Mouse (Mus musculus) kidney, postnatal 14 days (tissue): ENCODE results near the gene Actr3b.
"Not testable (repeated sequence)": the region's sequence is repeated elsewhere in the genome, so short reads cannot be mapped to it uniquely, and the experiment has no call there.

ENCODE experiments used
- DNase-seq: peaks from one replicate; pipeline ENCODE4 v3.0.0; 2022; ENCODE audit warnings: mixed read lengths

The Actr3b gene

GRCm38 (mm10) chr5:25791570-25791969, 31.8 kb downstream of the Actr3b start:
- DNase-seq, result no peak

GRCm38 (mm10) chr5:25797776-25798175, 38.0 kb downstream of the Actr3b start:
- DNase-seq, result no peak

- DNase-seq, result no peak
Measured at GRCm38 (mm10) chr5:25800929-25801328, 41.1 kb downstream of the Actr3b start.

DNA sequence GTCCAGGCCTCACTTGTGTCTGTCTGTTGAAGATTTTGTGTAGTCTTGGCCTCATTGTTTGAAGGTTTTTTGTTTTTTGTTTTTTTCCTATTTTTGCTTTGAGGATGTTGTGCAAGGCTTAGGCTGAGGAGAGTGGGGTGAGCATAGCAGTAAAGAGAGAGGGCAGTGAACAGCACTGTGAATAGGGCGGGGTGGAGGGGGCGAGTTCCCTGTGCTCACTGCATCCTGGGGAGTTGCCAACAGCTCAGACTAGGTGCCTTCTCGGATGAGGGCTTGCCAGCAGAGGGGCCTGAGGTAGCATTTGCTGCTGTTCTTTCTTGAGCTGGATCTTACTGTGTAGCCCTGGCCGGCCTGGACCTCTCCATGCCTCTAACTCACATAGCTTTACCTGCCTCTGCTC, 41.9 kb downstream of the Actr3b start:
- DNase-seq, result no peak

GRCm38 (mm10) chr5:25804569-25804968, 44.8 kb downstream of the Actr3b start:
- no peak for DNase-seq

- DNase-seq, result no peak
Measured at GRCm38 (mm10) chr5:25812922-25813321, 53.1 kb downstream of the Actr3b start.

DNA sequence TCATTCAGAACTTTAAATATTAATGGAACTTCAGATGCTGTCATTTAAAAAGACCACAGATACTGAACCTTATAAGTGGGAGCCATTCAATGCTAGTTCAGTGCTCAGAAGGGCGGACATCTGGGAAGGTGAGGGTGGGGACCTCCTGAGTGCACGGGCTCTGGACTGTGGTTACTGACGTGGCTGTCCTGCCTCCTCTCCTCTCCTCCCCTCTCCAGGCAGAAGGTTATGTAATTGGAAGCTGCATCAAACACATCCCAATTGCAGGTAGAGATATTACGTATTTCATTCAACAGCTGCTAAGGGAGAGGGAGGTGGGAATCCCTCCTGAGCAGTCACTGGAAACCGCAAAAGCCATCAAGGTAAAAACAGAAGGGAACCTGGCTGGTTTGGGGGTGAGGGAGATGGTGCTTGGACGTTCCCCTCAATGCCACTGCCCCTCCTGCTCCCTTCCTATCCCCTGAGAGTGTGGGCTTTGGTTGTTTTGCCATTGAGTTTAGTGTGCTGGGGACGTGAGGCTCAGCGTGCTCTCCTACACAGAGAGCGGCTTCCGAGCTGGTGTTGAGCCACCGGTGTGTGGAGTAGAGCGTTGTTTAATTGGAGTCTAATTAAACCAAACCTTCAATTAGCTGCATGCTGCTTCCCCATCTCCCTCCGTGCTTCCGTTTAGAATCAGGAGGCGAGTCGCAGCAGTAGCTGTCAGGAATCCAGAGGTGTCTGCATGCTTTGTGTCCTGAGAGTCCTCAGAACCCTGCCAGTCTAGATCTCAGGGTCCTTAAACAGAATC, 69.7 kb downstream of the Actr3b start:
- no peak for DNase-seq

DNA sequence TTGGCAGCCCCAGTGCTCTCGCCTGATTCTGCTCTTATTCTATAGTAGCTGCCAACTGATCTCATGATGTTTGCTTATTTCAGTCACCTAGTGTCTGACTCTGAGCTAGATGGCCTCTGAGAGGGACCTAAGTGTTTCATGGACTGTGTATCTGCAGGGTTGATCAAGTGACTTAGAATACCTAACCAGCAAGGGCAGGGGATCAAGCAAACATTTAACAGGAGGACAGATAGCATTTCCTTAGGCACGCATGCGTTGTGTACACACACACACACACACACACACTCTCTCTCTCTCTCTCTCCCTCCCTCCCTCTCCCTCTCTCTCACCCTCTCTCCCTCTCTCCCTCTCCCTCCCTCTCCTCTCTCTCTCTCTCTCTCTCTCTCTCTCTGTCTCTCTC, 71.0 kb downstream of the Actr3b start:
- DNase-seq, result no peak

- peak; percentile 57 for DNase-seq
Measured at GRCm38 (mm10) chr5:25831624-25832023, 71.8 kb downstream of the Actr3b start.

- peak; percentile 41 for DNase-seq
Measured at GRCm38 (mm10) chr5:25839400-25839799, 79.6 kb downstream of the Actr3b start.

GRCm38 (mm10) chr5:25846558-25846957, 86.8 kb downstream of the Actr3b start:
- DNase-seq, result no peak

GRCm38 (mm10) chr5:25847154-25847553, 87.4 kb downstream of the Actr3b start:
- no peak for DNase-seq

- DNase-seq, result peak; percentile 14
Measured at GRCm38 (mm10) chr5:25848058-25848457, 88.3 kb downstream of the Actr3b start.

DNA sequence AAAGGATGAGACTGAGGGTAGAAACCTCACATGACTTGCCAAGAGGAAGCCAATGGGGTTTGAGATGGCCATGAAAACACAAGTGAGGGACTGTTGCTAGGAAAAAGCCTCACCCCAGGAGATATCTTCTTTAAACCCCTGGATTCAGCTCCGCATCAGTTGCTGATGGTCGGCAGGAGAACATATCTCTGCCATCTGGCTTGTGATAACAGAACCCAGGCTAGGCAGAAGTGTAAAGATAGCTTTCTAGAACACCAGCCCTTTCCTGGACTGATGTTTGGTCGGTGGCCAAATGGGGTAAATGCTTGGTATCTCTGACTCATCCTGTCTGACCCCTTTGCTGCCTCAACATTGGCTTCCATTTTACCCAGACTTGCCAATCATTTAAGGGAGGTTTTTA, 106.4 kb downstream of the Actr3b start:
- no peak for DNase-seq

GRCm38 (mm10) chr5:25869880-25870279, 110.1 kb downstream of the Actr3b start:
- DNase-seq, result no peak

- DNase-seq, result no peak
Measured at GRCm38 (mm10) chr5:25870632-25871031, 110.8 kb downstream of the Actr3b start.

- no peak for DNase-seq
Measured at GRCm38 (mm10) chr5:25871342-25872023, 111.7 kb downstream of the Actr3b start.

DNA sequence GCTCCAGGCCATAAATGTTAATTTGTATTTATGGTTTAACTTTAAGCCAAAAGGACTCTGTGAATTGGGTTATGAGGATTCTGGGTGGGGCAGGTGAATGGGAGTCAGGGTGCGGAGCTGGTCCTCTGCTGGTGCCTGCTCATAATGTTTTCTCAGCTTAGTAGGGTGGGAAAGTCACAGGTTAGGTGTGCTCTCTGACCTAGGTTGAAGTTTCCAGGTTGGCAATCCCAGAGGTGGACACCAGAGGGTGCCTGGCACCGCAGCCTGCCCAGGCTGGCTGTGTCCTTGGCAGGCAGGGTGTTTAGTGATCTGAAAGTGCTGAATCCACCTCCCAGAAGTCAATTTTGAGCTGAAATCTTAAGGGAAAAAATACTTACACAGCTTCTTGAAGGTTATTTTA, 113.2 kb downstream of the Actr3b start:
- DNase-seq, result peak; percentile 39

GRCm38 (mm10) chr5:25875927-25876326, 116.1 kb downstream of the Actr3b start:
- DNase-seq, result not testable (repeated sequence)

- no peak for DNase-seq
Measured at GRCm38 (mm10) chr5:25877281-25877680, 117.5 kb downstream of the Actr3b start.

DNA sequence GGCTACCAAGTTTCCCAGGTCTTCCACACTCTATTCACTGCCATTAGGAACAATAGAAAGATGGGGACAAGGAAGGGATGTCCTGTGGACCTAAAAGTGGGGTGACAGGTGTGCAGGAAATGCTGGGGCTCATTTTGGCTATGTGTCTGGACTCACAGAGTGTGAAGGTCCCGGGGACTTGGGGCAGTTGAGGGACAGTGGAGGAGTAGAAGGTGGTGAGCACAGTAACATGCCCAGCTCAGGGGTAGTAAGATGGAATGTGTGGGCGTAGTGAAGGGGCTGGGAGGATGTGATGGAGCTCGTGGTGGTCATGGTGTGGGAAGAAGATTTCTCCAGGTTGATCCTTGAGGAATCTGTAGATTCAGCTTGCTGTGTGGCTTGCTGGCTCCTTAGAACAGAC, 118.2 kb downstream of the Actr3b start:
- no peak for DNase-seq

DNA sequence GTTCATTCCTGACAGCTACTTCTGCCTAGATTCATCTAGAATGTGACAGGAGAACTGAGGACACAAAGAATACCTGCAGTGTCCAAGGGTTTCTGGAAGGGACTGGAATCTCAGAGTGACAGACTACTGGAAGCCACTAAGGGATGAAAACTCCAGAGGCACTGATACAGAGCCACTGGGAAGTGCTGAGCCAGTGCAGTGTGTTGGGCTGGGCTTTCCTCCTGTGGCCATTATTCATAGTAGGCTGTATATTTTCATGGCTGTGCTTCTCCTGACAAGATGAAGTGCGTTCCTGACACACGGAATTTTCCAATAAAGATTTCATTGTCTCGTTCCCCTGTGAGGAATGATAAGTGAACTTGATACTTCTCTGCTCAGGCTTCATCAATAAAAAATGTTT, 126.9 kb downstream of the Actr3b start:
- no peak for DNase-seq

- peak; percentile 5 for DNase-seq
Measured at GRCm38 (mm10) chr5:25889746-25890382, 130.1 kb downstream of the Actr3b start.

GRCm38 (mm10) chr5:25891321-25891720, 131.5 kb downstream of the Actr3b start:
- DNase-seq, result peak; percentile 57
